Mouse (Mus musculus) liver, embryonic 15.5 days (tissue): ENCODE data around the gene Larp4. TPM values are rescaled to one million over a fixed set of nuclear protein-coding genes. Genes with fewer than 3 reads are reported as not detected.

Experiments
- ATAC-seq: fragments of 200-750 bp; cut with Nextera tagmentation; 2 replicates; pipeline ENCODE4 v1.8.0; 2017; ENCODE audit warnings: moderate number of reproducible peaks, mild to moderate bottlenecking, moderate library complexity; ENCODE audit not compliant: insufficient read depth
- H3K27ac ChIP-seq: fragments of 300-500 bp; sonication (generic); replicated peaks from 2 replicates; pipeline ENCODE4 v1.5.1; 2015; ENCODE audit warnings: mild to moderate bottlenecking, inconsistent platforms
- H3K27me3 ChIP-seq: fragments of 300-500 bp; sonication (generic); 2 replicates; pipeline ENCODE4 v1.6.1; 2015; ENCODE audit warnings: mild to moderate bottlenecking, inconsistent platforms
- H3K36me3 ChIP-seq: fragments of 300-500 bp; sonication (generic); replicated peaks from 2 replicates; pipeline ENCODE4 v1.6.1; 2015; ENCODE audit warnings: moderate library complexity, mild to moderate bottlenecking, inconsistent platforms
- H3K4me1 ChIP-seq: fragments of 300-500 bp; sonication (generic); replicated peaks from 2 replicates; pipeline ENCODE4 v1.6.1; 2015; ENCODE audit warnings: inconsistent platforms
- H3K4me2 ChIP-seq: fragments of 300-500 bp; sonication (generic); 2 replicates; pipeline ENCODE4 v1.6.1; 2015; ENCODE audit warnings: moderate library complexity, mild to moderate bottlenecking, inconsistent platforms
- H3K4me3 ChIP-seq: fragments of 300-500 bp; sonication (generic); replicated peaks from 2 replicates; pipeline ENCODE4 v1.5.1; 2015; ENCODE audit warnings: mild to moderate bottlenecking, inconsistent platforms
- H3K9ac ChIP-seq: fragments of 300-500 bp; sonication (generic); 2 replicates; pipeline ENCODE4 v1.6.1; 2015; ENCODE audit warnings: moderate library complexity, mild to moderate bottlenecking, inconsistent platforms
- H3K9me3 ChIP-seq: fragments of 300-500 bp; sonication (generic); replicated peaks from 2 replicates; pipeline ENCODE4 v1.6.1; 2016; ENCODE audit warnings: inconsistent platforms
- WGBS: fragments of 180-500 bp; shearing (Covaris S2); methylation state at CpG from one replicate; pipeline ENCODE4 v1.1.7; 2015; ENCODE audit warnings: mixed read lengths; ENCODE audit not compliant: insufficient replicate concordance; 5-methylcytosine and 5-hydroxymethylcytosine counted together
- polyA plus RNA-seq: library from polyadenylated mRNA; unstranded; fragments of >200 nt; fragmentation: Nextera tagmentation; extraction: Ambion mirVana; gene quantifications from 2 replicates; pipeline ENCODE4 v1.2.1, GENCODE M21; 2015

Larp4 gene
- polyA plus RNA-seq, 1 experiment from 2014 or later: 15.9 TPM

DNA sequence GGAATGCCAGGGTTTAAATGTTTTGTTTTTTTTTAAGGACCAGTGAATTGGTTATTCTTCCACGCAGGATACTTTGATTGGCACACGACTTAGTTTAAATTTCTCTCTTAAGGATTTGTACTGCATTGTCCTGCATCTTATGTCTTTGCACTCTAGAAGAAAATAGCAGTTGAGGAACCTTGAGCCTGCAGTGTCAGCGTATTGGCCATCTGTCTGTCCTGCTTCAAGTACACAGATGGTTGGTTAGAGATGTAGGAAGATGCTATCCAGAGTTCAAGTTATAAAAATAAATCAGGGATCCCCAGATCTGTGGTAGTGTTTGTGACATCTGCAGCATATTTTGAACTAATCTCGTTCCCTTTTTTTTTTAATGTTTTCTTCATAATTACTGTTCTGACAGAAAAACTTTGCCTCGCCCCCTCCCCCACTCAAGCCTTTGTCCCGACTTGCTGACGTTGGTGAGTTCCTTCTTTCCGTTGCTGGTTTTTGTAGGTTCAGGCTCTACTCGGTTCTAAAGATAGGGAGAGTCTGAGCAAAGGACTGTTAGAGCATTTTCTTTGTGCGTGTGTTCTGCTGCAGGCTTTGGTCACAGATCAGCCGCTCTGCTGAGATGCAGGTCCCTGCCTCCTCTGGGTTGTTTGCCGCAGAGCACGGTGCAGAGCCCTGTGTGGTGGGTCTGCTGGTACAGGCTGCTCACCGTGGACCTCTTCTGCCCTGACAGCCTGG lies 70.8 kb downstream of the Larp4 start:
- no peak for ATAC-seq
- peaks cover 42% of the 10 kb centered on the region for H3K27me3 ChIP-seq
- no peak overlapping the region for H3K27ac ChIP-seq
- peaks cover 44% of the 10 kb centered on the region for H3K4me1 ChIP-seq
- H3K4me3 ChIP-seq: 0 out of 2 replicates have a peak overlapping the region, but pooled peaks have one; percentile 3
- H3K9ac ChIP-seq: no peak overlapping the region
- no peaks in the 10 kb centered on the region for H3K36me3 ChIP-seq
- no peaks in the 10 kb centered on the region for H3K9me3 ChIP-seq
- peak overlapping the region; percentile 33 for H3K4me2 ChIP-seq
- WGBS: 27% methylated on average over 14 of the region's 14 CpGs

DNA sequence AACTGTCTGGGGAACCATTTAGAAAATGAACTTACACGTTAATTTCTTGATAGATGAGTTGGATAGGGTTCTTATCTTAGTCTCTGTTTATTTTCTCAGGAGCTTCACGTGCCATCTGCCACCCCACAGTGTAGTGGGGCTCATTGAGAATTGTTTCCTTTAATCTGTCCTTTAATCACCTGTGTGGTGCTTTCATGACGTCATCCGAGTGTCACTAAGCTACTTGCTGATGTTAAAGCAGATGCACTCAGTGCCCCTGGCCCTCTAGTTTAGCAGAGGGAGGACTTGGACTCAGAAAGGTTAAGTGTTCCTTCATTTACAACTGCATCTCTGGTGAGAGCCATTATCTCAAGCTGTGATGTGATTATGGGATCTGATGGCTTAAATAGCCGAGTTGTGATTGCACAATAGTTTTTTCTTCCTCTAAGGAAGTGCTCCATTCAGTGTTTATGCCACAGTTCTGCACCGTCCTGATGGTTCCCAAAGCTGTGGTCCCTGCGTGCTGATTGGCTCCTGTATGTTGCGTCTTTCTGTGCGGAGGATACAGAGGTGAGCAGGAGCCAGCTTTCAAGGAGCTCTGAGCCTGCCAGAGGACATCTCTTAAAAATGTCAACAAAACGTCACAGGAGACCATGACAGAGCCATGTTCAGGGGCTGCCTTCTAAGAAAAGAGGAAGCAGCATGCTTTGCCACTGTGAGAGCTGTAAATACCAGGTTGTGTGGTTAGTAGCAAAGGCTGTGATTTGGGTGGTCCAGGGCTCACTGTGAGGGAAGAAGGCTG lies 71.6 kb downstream of the Larp4 start:
- no peak overlapping the region for H3K9ac ChIP-seq
- H3K4me3 ChIP-seq: peak overlapping the region; percentile 3; the same call in 1 of the 2 replicates
- WGBS: 23% methylated on average over 10 of the region's 10 CpGs
- H3K27ac ChIP-seq: no peak overlapping the region
- H3K36me3 ChIP-seq: no peaks in the 10 kb centered on the region
- peaks cover 45% of the 10 kb centered on the region for H3K4me1 ChIP-seq
- no peak for ATAC-seq
- H3K9me3 ChIP-seq: no peaks in the 10 kb centered on the region
- H3K27me3 ChIP-seq: peaks cover 42% of the 10 kb centered on the region
- H3K4me2 ChIP-seq: peak overlapping the region; percentile 28

DNA sequence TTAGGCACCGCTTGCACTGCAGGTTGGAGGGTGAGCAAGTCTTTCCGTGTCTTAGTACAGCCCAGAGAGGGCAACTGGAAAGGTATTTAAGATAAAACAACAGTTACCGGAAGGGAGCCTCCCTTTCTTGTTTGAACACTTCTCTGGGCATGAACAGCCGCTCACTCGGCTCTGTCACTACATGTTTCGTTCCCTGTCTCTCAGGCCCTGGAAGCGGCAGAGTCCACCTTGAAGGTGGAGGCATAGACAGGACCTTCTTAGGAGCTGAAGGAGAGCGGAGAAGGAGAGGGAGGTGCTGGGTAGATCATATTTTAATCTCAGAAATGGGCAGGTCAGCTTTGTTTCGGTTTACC lies 72.2 kb downstream of the Larp4 start:
- Histone ChIP-seq H3K27ac (no peak overlapping the region), H3K36me3 (no peaks in the 10 kb centered on the region), H3K9me3 (no peaks in the 10 kb centered on the region), H3K27me3 (peaks cover 36% of the 10 kb centered on the region), H3K4me2 (peak overlapping the region; percentile 14), H3K4me3 (no peak overlapping the region; the same call in 1 of the 2 replicates), H3K4me1 (peaks cover 45% of the 10 kb centered on the region), H3K9ac (no peak overlapping the region)
- no peak for ATAC-seq
- WGBS: 40% methylated on average over 9 of the region's 9 CpGs

DNA sequence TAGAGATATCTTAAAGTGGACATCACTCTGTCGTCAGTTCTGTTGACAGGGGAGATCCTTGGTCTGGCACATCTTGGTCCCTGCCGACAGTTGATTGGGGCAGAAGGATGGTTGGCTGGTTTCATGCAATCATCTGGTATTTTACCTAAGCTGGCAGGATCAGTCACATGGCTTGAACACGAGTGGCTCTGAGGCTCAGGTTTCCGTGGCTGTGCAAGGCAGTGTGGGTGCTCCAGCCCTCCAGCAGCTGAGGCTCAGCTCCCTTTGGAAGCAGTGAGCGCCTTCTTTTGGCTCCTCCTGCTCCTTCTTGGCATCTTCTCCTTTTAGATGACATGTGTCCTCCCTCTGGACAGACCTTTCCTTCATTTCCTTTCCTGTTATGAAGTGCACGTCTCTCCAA lies 75.7 kb downstream of the Larp4 start:
- Histone ChIP-seq H3K9ac (no peak overlapping the region), H3K27me3 (peaks cover 10% of the 10 kb centered on the region), H3K9me3 (no peaks in the 10 kb centered on the region), H3K36me3 (0 out of 2 replicates have a peak, but pooled peaks cover 6% of the 10 kb centered on the region), H3K4me2 (no peak overlapping the region), H3K4me3 (no peak overlapping the region), H3K4me1 (peaks cover 26% of the 10 kb centered on the region), H3K27ac (no peak overlapping the region)
- no peak for ATAC-seq
- 63% methylated on average over 6 of the region's 6 CpGs for WGBS

DNA sequence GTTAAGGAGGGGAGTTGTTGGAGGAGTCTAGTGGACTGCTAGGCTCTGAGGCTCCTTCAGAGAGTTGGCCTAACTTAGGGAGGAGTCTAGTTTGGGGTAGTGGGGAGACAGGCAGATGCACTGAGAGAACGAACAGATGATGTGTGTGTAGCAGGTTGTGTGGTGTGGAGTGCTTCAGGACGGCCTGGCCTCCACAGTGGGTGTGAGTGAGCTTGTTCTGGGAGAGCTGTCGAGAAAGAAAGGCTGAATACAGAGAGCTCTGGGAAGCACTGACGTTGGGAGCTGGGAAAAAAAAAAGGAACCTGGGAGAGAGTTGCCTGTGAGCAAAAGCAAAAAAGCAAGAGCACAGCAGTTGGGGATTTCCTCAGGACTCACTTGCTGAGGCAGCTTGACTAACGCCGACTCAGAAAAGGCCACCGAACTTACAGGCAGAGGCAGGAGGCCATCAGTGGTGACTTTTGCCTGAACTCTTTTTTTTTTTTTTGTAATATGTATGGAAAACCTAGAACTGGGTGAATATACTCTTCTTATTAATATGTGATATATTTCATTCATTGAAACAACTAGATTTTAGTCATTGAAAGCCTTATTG lies 79.7 kb downstream of the Larp4 start:
- Histone ChIP-seq H3K4me1 (peaks cover 10% of the 10 kb centered on the region), H3K27me3 (no peaks in the 10 kb centered on the region), H3K9me3 (no peaks in the 10 kb centered on the region), H3K36me3 (0 out of 2 replicates have a peak, but pooled peaks cover 6% of the 10 kb centered on the region), H3K9ac (no peak overlapping the region), H3K4me3 (no peak overlapping the region), H3K4me2 (no peak overlapping the region), H3K27ac (no peak overlapping the region)
- ATAC-seq: no peak
- 71% methylated on average over 7 of the region's 7 CpGs for WGBS

DNA sequence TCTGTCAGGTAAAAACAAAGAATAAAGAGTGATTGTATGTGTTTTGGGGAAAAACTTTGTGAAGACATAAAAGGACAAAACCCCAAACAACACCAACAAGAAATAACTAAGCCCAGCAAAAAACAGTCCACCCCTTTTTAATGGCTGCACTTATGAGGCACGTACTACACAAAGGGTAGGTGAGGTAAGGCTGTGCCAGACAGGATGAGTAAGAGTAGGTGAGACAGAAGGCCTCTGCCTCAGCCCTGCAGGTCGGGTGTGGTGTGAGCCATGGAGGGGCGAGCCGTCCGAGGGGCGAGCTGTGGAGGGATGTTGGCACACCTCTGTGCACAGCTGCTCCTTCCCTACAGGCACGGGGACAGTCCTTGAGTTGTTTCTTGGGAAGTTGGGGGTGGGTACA lies 81.1 kb downstream of the Larp4 start:
- no peak overlapping the region for H3K27ac ChIP-seq
- 0 out of 2 replicates have a peak, but pooled peaks cover 6% of the 10 kb centered on the region for H3K36me3 ChIP-seq
- H3K4me3 ChIP-seq: no peak overlapping the region
- H3K4me1 ChIP-seq: no peaks in the 10 kb centered on the region; the same call in 1 of the 2 replicates
- no peaks in the 10 kb centered on the region for H3K27me3 ChIP-seq
- H3K9ac ChIP-seq: no peak overlapping the region
- no peak overlapping the region for H3K4me2 ChIP-seq
- 76% methylated on average over 7 of the region's 7 CpGs for WGBS
- H3K9me3 ChIP-seq: no peaks in the 10 kb centered on the region
- no peak for ATAC-seq

DNA sequence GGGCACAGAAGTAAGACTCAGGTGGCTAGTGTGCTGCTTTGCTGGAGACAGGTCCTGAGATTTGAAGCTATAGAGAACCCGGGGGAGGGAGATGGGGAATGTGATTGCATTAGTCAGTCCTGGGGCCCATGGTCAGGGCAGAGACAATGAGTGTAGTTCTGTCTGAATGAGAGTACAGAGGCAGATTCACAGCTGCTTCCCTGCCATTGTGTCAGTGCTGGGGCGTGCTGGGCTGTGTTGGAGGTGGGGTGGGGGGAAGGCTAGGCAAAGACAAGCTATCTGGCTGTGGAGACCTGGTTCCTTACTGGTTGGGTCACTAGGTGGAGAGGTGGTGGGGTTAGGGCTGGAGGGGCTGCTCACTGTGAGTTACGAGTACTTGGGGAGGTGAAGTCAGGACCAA lies 82.9 kb downstream of the Larp4 start:
- no peak overlapping the region for H3K9ac ChIP-seq
- no peaks in the 10 kb centered on the region for H3K27me3 ChIP-seq
- H3K9me3 ChIP-seq: no peaks in the 10 kb centered on the region
- H3K4me2 ChIP-seq: no peak overlapping the region
- H3K4me3 ChIP-seq: no peak overlapping the region
- H3K36me3 ChIP-seq: 0 out of 2 replicates have a peak, but pooled peaks cover 6% of the 10 kb centered on the region
- WGBS: 66% methylated on average over 3 of the region's 3 CpGs
- H3K27ac ChIP-seq: no peak overlapping the region
- peaks cover 5% of the 10 kb centered on the region for H3K4me1 ChIP-seq
- no peak for ATAC-seq

DNA sequence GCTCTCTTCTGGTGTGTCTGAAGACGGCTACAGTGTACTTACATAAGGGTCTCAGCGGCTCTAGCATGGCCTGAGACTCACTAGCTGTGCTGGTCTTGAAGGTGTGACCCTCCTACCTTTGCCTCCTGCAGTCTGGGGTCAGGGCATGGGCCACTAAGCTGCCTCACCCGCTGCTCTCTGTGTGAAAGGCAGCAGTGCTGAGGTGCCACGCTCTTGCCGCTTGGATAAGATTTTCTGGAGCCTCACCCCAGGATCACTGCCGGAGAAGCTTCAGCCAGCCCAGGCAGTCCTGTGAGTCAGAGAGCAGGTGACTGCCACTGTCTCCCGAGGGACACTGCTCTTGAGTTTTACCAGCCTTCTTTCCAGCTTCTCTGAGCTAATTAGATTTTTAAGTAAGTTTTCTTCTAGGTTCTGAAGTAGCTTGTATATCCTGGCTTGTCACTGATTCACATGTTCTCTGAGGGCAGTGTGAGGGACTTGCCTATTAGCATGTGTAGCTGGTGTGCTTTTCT lies 86.6 kb downstream of the Larp4 start:
- no peak overlapping the region for H3K4me3 ChIP-seq
- 70% methylated on average over 7 of the region's 7 CpGs for WGBS
- H3K36me3 ChIP-seq: no peaks in the 10 kb centered on the region
- peaks cover 33% of the 10 kb centered on the region for H3K4me1 ChIP-seq
- no peak overlapping the region for H3K4me2 ChIP-seq
- no peaks in the 10 kb centered on the region for H3K27me3 ChIP-seq
- no peak overlapping the region for H3K9ac ChIP-seq
- H3K9me3 ChIP-seq: no peaks in the 10 kb centered on the region
- no peak for ATAC-seq
- no peak overlapping the region for H3K27ac ChIP-seq

DNA sequence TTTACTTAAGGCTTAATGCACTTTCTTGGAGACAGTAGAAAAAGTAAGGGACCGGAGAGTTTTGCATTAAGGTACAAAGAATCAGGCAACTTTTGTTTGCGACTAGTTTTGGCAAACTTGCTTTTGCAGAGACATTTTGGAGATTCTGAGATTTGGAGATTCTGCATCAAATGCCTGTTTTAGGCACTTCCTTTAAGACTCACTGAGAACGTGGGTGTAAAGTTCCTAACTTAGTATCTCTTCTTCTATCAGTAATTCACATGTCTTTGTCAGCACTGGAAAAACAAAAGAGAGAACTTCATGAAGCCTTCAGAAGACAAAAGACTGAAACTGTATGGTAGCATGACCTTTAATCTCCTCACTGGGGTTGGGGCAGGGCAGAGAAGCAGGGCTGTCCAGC lies 87.8 kb downstream of the Larp4 start:
- no peak overlapping the region for H3K4me3 ChIP-seq
- H3K36me3 ChIP-seq: no peaks in the 10 kb centered on the region
- H3K9ac ChIP-seq: 0 out of 2 replicates have a peak overlapping the region, but pooled peaks have one; percentile 0
- H3K9me3 ChIP-seq: no peaks in the 10 kb centered on the region
- peak; percentile 29; the same call in 1 of the 2 replicates for ATAC-seq
- 54% methylated on average over 3 of the region's 3 CpGs for WGBS
- 0 out of 2 replicates have a peak overlapping the region, but pooled peaks have one; percentile 20 for H3K4me2 ChIP-seq
- H3K27ac ChIP-seq: peak overlapping the region; percentile 45; the same call in 1 of the 2 replicates
- H3K4me1 ChIP-seq: peaks cover 39% of the 10 kb centered on the region
- no peaks in the 10 kb centered on the region for H3K27me3 ChIP-seq

DNA sequence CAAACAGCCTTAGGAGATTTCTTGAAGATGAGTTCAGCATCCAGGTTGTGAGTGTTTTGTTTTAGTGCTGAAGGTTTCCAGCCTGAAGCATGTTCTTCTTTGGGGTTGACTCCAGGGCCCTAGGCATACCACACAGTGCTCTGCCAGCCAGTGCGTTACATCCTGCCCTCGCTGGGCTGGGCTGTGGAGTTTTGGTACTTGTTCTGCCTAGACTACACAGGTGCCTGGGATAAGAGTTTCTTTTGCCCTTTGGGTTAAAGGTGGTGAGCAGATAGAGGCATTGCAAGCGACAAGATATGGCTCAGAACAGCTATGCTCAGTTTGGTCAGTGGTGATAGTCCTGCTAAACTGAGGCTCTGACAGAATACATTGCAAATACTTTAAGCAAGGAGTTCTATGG lies 88.3 kb downstream of the Larp4 start:
- Histone ChIP-seq H3K9ac (0 out of 2 replicates have a peak overlapping the region, but pooled peaks have one; percentile 0), H3K27ac (peak overlapping the region; percentile 45; the same call in 1 of the 2 replicates), H3K4me2 (peak overlapping the region; percentile 20; the same call in 1 of the 2 replicates), H3K9me3 (no peaks in the 10 kb centered on the region), H3K27me3 (no peaks in the 10 kb centered on the region), H3K4me3 (no peak overlapping the region), H3K4me1 (peaks cover 43% of the 10 kb centered on the region), H3K36me3 (no peaks in the 10 kb centered on the region)
- 23% methylated on average over 3 of the region's 3 CpGs for WGBS
- peak; percentile 84 for ATAC-seq

DNA sequence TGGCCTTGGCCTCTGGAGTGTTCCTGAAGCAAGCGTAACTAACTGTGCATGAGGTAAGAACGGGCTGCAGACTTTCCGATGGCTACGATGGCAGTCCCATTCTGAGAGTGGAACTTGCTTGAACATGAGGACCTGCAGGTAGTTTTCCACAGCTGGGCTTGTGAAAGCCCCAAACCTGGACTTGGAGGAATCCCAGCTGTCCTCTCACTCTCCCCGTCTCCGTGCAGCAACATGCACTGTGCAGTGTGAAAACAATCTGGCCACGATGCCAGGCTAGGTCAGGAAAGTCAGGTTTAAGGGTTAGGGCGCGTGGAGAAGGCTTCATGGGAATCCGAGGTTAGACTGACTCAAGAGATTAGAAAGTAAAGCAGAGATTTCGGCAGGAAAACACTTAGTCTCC lies 89.0 kb downstream of the Larp4 start:
- H3K27ac ChIP-seq: no peak overlapping the region
- H3K9ac ChIP-seq: no peak overlapping the region
- no peaks in the 10 kb centered on the region for H3K36me3 ChIP-seq
- WGBS: 71% methylated on average over 11 of the region's 11 CpGs
- no peak for ATAC-seq
- no peak overlapping the region for H3K4me3 ChIP-seq
- peaks cover 50% of the 10 kb centered on the region for H3K4me1 ChIP-seq
- peak overlapping the region; percentile 20 for H3K4me2 ChIP-seq
- H3K9me3 ChIP-seq: no peaks in the 10 kb centered on the region
- no peaks in the 10 kb centered on the region for H3K27me3 ChIP-seq
